Mouse (Mus musculus): Measurements from ENCODE around the gene Inip.

DNA sequence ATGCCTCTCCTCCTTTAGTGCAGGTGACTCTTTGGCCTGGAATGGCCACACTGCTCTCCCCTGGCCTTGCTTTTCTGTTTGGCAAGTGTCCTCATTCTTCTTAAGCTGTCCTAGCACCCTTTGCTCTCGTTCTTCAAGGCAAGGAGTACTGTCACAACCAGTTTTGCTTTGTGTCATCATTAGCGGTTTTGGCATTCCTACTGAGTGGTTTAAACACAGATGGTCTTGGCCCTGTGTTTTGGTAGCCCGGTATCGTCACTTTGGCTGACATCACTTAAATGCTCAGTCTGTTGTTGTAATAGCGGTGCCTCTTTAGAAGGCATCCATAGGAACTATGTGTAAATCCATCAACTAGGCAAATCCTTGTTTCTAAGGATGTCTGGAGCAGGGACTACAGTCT, 46.1 kb upstream of the Inip start:
- TF ChIP-seq CTCF (IDR thresholded peaks at IDR 0.05; ENCODE audit: extremely low read depth, insufficient read length, insufficient replicate concordance, low read depth, low read length): no peak
- TF ChIP-seq POLR2A (IDR thresholded peaks at IDR 0.05; ENCODE audit: low read depth, low read length): no peak

Measured in small intestine, adult 2 months (tissue).